Mouse (Mus musculus): ENCODE measurements at regions not wholly inside any gene's neighbourhood (a gene's known extent, or its start where the extent isn't known, plus 50 kb on each side); places are given as distances from the start of the nearest gene placed in this dataset.

DNA sequence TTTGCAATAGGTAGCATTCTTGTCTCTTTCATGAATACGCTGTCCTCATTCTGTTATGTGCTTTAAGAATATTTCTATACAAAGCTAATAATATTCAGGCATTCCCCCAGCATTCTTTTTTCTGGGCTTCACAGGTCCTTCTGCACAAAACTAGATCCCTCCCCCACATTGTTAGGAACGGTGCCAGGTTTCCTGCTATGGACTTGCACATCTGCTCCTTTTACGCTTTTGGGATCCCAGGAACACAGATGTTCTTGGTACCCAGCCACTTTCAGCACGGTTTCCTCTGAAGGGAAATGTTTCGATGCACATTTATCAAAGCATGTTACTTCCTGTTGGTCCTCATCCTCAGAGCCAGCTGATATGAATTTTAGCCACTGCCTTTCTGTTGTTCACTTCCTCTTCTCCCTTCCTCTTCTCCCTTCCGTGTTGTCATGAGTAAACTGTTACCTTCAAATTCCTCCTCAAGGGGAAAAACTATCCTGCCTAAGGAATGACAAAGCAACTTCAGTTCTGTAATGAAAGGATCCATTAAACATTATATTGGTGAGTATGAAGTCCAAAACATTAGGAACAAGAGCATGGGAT, 209.9 kb upstream of the Gbe1 start:
- Histone ChIP-seq H3K27me3 (ENCODE audit: control insufficient read depth in 1 of 2, insufficient read depth in 2 of 2, low read length in 2 of 2) (no peaks in the 10 kb centered on the region), H3K36me3 (ENCODE audit: control insufficient read depth in 1 of 2, insufficient read depth in 2 of 2, low read length in 2 of 2) (no peaks in the 10 kb centered on the region), H3K9ac (ENCODE audit: control insufficient read depth, low read depth, low read length, poor library complexity, severe bottlenecking) (no peak overlapping the region), H3K27ac (ENCODE audit: control insufficient read depth, low read depth, low read length) (no peak overlapping the region), H3K79me2 (ENCODE audit: control insufficient read depth, insufficient read depth, low read length, poor library complexity) (no peaks in the 10 kb centered on the region), H3K9me3 (replicated peaks; ENCODE audit: insufficient read depth, low read length) (no peaks in the 10 kb centered on the region), H3K4me3 (ENCODE audit: control insufficient read depth in 1 of 2, insufficient read depth in 1 of 2, low read depth in 2 of 2, low read length in 2 of 2) (no peak overlapping the region), H3K4me1 (ENCODE audit: control insufficient read depth in 1 of 2, insufficient read depth in 2 of 2, low read length in 2 of 2) (no peaks in the 10 kb centered on the region; a peak in 1 of 4 replicates)
- TF ChIP-seq EP300 (IDR thresholded peaks at IDR 0.05; ENCODE audit: low read depth in 1 of 2, low read length in 2 of 2) (peak; percentile 27 to 56; a peak in 2 of 4 replicates), MEF2A (IDR thresholded peaks at IDR 0.05; ENCODE audit: extremely low read depth, insufficient replicate concordance, low read depth, low read length, poor library complexity, severe bottlenecking) (no peak), MAFK (IDR thresholded peaks at IDR 0.05; ENCODE audit: borderline replicate concordance, low read depth, low read length) (no peak), JUND (IDR thresholded peaks at IDR 0.05; ENCODE audit: low read depth, low read length) (no peak), SMC3 (IDR thresholded peaks at IDR 0.05; ENCODE audit: low read depth, low read length) (no peak), GABPA (IDR thresholded peaks at IDR 0.05; ENCODE audit: low read depth, low read length) (no peak), ELF1 (IDR thresholded peaks at IDR 0.05; ENCODE audit: low read depth, low read length) (peak; percentile 55), NRF1 (IDR thresholded peaks at IDR 0.05; ENCODE audit: insufficient read depth, low read depth, low read length, poor library complexity, severe bottlenecking) (no peak), POLR2AphosphoS5 (IDR thresholded peaks at IDR 0.05; ENCODE audit: borderline replicate concordance, low read depth, low read length) (no peak), POLR2AphosphoS2 (IDR thresholded peaks at IDR 0.05; ENCODE audit: low read length) (no peak), RAD21 (IDR thresholded peaks at IDR 0.05; ENCODE audit: low read depth, low read length) (no peak; the same call in 1 of the 2 replicates), HCFC1 (IDR thresholded peaks at IDR 0.05; ENCODE audit: low read depth, low read length) (no peak), E2F4 (IDR thresholded peaks at IDR 0.05; ENCODE audit: borderline replicate concordance, low read depth, low read length) (no peak), TCF12 (IDR thresholded peaks at IDR 0.05; ENCODE audit: low read depth, low read length) (no peak), MAX (IDR thresholded peaks at IDR 0.05; ENCODE audit: low read length) (no peak), GATA1 (IDR thresholded peaks at IDR 0.05; ENCODE audit: low read depth, low read length) (peak; percentile 33; the same call in 1 of the 2 replicates), TBP (IDR thresholded peaks at IDR 0.05; ENCODE audit: low read depth, low read length) (no peak), ZNF384 (IDR thresholded peaks at IDR 0.05; ENCODE audit: low read depth, low read length) (no peak), MXI1 (IDR thresholded peaks at IDR 0.05; ENCODE audit: low read depth, low read length) (no peak), ZKSCAN1 (IDR thresholded peaks at IDR 0.05; ENCODE audit: low read depth, low read length) (no peak), UBTF (IDR thresholded peaks at IDR 0.05; ENCODE audit: borderline replicate concordance, insufficient read depth, low read depth, low read length) (no peak), ETS1 (IDR thresholded peaks at IDR 0.05; ENCODE audit: low read depth, low read length) (peak; percentile 61; the same call in 1 of the 2 replicates), NELFE (IDR thresholded peaks at IDR 0.05; ENCODE audit: low read depth, low read length) (no peak), MYB (IDR thresholded peaks at IDR 0.05; ENCODE audit: low read depth, low read length) (no peak), CTCF (IDR thresholded peaks at IDR 0.05 in 2 of 3, conservative IDR thresholded peaks at IDR 0.05 in 1 of 3; ENCODE audit: control insufficient read depth in 1 of 3, insufficient read depth in 1 of 3, low read depth in 2 of 3, low read length in 3 of 3, poor library complexity in 1 of 3, severe bottlenecking in 1 of 3) (no peak), ZMIZ1 (IDR thresholded peaks at IDR 0.05; ENCODE audit: low read depth, low read length) (no peak), USF1 (IDR thresholded peaks at IDR 0.05; ENCODE audit: low read depth, low read length) (no peak), KAT2A (conservative IDR thresholded peaks at IDR 0.05; ENCODE audit: low read depth, low read length) (no peak), MAZ (IDR thresholded peaks at IDR 0.05; ENCODE audit: low read depth, low read length) (no peak), CHD2 (IDR thresholded peaks at IDR 0.05; ENCODE audit: low read length) (no peak), RCOR1 (IDR thresholded peaks at IDR 0.05; ENCODE audit: low read depth, low read length) (0 out of 2 replicates have a peak, but pooled peaks have one; percentile 18), BHLHE40 (IDR thresholded peaks at IDR 0.05; ENCODE audit: borderline replicate concordance, low read depth, low read length) (no peak)
- peak; percentile 46 for DNase-seq (ENCODE audit: low read depth, low spot score)

Measured in MEL (cell line).